Mouse (Mus musculus) lung, postnatal 0 days (tissue): ENCODE measurements around the gene Agbl4.

Experiments
- CTCF ChIP-seq: IDR thresholded peaks from 2 replicates; pipeline ENCODE4 v1.5.1; 2016; ENCODE audit warnings: antibody characterized with exemption, mild to moderate bottlenecking
- EP300 ChIP-seq: IDR thresholded peaks from 2 replicates; pipeline ENCODE4 v1.6.1; 2016; ENCODE audit warnings: antibody characterized with exemption, mild to moderate bottlenecking, control low read depth

DNA sequence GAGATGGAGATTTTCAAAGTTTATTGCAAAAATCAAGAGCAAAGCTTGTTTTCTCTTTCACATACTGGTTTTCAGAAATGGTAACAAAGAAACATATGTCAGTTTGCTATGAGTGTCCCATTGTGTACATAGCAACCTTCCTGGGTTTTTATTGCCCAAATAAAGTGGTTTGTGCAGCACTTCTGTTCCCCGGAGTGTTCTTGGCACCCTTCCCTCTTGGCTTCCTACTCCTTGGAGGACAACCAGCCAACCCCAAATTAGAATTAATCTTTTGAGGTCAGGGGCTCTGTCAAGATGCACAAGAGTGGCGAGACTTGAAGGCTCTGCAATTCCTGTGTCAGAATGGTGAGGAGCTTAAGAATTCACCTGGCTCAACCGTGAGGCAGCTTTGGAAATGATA lies 1266.7 kb downstream of the Agbl4 start:
- TF ChIP-seq CTCF (no peak), EP300 (0 out of 2 replicates have a peak, but pooled peaks have one; percentile 22)
